Mouse (Mus musculus): ENCODE results near the gene Lmtk2. TPM values are rescaled to one million over a fixed set of nuclear protein-coding genes. Genes with fewer than 3 reads are reported as not detected.

Gene Lmtk2
- polyA plus RNA-seq, 1 experiment from 2014 or later: 10.6 TPM

DNA sequence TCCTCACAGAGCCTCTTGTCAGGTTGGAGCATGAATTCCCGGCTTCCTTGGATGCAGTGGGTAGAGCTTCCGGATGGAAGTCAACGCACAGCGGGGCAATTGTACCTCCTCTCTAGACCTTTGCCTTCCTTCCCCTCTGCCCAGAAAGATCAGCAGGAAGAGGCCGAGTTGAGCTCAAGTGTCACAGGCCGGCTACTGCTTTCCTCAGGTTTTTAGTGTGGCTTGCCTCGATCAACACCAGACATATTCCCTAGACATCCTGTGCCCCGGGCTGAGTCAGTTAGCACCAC lies 1.7 kb upstream of the Lmtk2 start:
- Histone ChIP-seq H3K27ac (replicated peaks; ENCODE audit: low read depth, low read length) (no peak overlapping the region), H3K27me3 (ENCODE audit: control insufficient read depth, insufficient read depth, low read length) (no peaks in the 10 kb centered on the region), H3K4me1 (ENCODE audit: control insufficient read depth, insufficient read depth, low read length) (peaks cover 15% of the 10 kb centered on the region), H3K36me3 (ENCODE audit: control insufficient read depth, insufficient read depth, low read length) (no peaks in the 10 kb centered on the region), H3K4me2 (ENCODE audit: low read length) (no peak overlapping the region), H3K9me3 (ENCODE audit: control insufficient read depth, low read length) (no peaks in the 10 kb centered on the region), H3K4me3 (replicated peaks; ENCODE audit: low read depth, low read length) (no peak overlapping the region), H3K9ac (replicated peaks; ENCODE audit: low read length) (no peak overlapping the region)
- DNase-seq (no peak), ATAC-seq (ENCODE audit: low FRiP score, low TSS enrichment) (no peak)
- WGBS: 42% methylated on average over 8 of the region's 8 CpGs

GRCm38 (mm10) chr5:144100948-144101347 lies 712 bp downstream of the Lmtk2 start:
- Histone ChIP-seq H3K27ac (replicated peaks; ENCODE audit: low read depth, low read length) (peak overlapping the region; percentile 95), H3K4me1 (ENCODE audit: control insufficient read depth, insufficient read depth, low read length) (peaks cover 15% of the 10 kb centered on the region), H3K36me3 (ENCODE audit: control insufficient read depth, insufficient read depth, low read length) (no peaks in the 10 kb centered on the region), H3K4me2 (ENCODE audit: low read length) (peak overlapping the region; percentile 68), H3K4me3 (replicated peaks; ENCODE audit: low read depth, low read length) (peak overlapping the region; percentile 98), H3K27me3 (ENCODE audit: control insufficient read depth, insufficient read depth, low read length) (no peaks in the 10 kb centered on the region), H3K9ac (replicated peaks; ENCODE audit: low read length) (peak overlapping the region; percentile 92), H3K9me3 (ENCODE audit: control insufficient read depth, low read length) (no peaks in the 10 kb centered on the region)
- WGBS: 2% methylated on average over 19 of the region's 20 CpGs
- ATAC-seq (ENCODE audit: low FRiP score, low TSS enrichment) (no peak), DNase-seq (peak; percentile 47)

GRCm38 (mm10) chr5:144105070-144105469 lies 4.8 kb downstream of the Lmtk2 start:
- H3K27me3 ChIP-seq (ENCODE audit: control insufficient read depth, insufficient read depth, low read length): no peaks in the 10 kb centered on the region
- no peak for ATAC-seq (ENCODE audit: low FRiP score, low TSS enrichment)
- H3K4me2 ChIP-seq (ENCODE audit: low read length): no peak overlapping the region
- no peaks in the 10 kb centered on the region for H3K36me3 ChIP-seq (ENCODE audit: control insufficient read depth, insufficient read depth, low read length)
- no peaks in the 10 kb centered on the region for H3K9me3 ChIP-seq (ENCODE audit: control insufficient read depth, low read length)
- no peak overlapping the region for H3K9ac ChIP-seq (replicated peaks; ENCODE audit: low read length)
- peaks cover 15% of the 10 kb centered on the region for H3K4me1 ChIP-seq (ENCODE audit: control insufficient read depth, insufficient read depth, low read length)
- no peak overlapping the region for H3K27ac ChIP-seq (replicated peaks; ENCODE audit: low read depth, low read length)
- DNase-seq: no peak
- no peak overlapping the region for H3K4me3 ChIP-seq (replicated peaks; ENCODE audit: low read depth, low read length)
- 79% methylated on average over 9 of the region's 9 CpGs for WGBS

- no peak overlapping the region for H3K9ac ChIP-seq (replicated peaks; ENCODE audit: low read length)
- H3K27me3 ChIP-seq (ENCODE audit: control insufficient read depth, insufficient read depth, low read length): no peaks in the 10 kb centered on the region
- no peak for DNase-seq
- H3K27ac ChIP-seq (replicated peaks; ENCODE audit: low read depth, low read length): no peak overlapping the region
- no peak overlapping the region for H3K4me3 ChIP-seq (replicated peaks; ENCODE audit: low read depth, low read length)
- H3K36me3 ChIP-seq (ENCODE audit: control insufficient read depth, insufficient read depth, low read length): no peaks in the 10 kb centered on the region
- ATAC-seq (ENCODE audit: low FRiP score, low TSS enrichment): no peak
- H3K9me3 ChIP-seq (ENCODE audit: control insufficient read depth, low read length): no peaks in the 10 kb centered on the region
- H3K4me1 ChIP-seq (ENCODE audit: control insufficient read depth, insufficient read depth, low read length): peaks cover 15% of the 10 kb centered on the region
- WGBS: 80% methylated on average over 6 of the region's 6 CpGs
- no peak overlapping the region for H3K4me2 ChIP-seq (ENCODE audit: low read length)
These were observed 5.4 kb downstream of the Lmtk2 start for GRCm38 (mm10) chr5:144105471-144106129.

DNA sequence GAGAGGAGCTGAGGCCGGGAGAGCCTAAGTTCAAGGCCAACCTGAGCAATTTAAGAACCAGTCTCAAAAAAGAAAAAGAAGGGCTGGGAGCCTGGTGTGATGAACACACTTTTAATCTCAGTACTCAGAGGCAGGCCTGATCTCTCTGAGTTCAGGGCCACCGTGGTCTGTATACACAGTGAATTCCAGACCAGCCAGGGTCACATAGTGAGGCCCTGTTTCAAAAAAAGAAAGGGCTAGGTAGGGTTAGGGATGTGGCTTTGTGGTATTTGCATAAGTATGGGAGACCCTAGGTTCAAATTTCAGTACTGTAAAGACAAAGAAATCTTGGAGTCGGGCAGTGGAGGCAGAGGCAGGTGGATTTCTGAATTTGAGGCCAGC lies 5.9 kb downstream of the Lmtk2 start:
- ATAC-seq (ENCODE audit: low FRiP score, low TSS enrichment): no peak
- H3K27me3 ChIP-seq (ENCODE audit: control insufficient read depth, insufficient read depth, low read length): no peaks in the 10 kb centered on the region
- no peak overlapping the region for H3K4me2 ChIP-seq (ENCODE audit: low read length)
- H3K4me3 ChIP-seq (replicated peaks; ENCODE audit: low read depth, low read length): no peak overlapping the region
- H3K9ac ChIP-seq (replicated peaks; ENCODE audit: low read length): no peak overlapping the region
- no peaks in the 10 kb centered on the region for H3K36me3 ChIP-seq (ENCODE audit: control insufficient read depth, insufficient read depth, low read length)
- DNase-seq: no peak
- no peak overlapping the region for H3K27ac ChIP-seq (replicated peaks; ENCODE audit: low read depth, low read length)
- no peaks in the 10 kb centered on the region for H3K9me3 ChIP-seq (ENCODE audit: control insufficient read depth, low read length)
- 91% methylated on average over 3 of the region's 3 CpGs for WGBS
- peaks cover 13% of the 10 kb centered on the region for H3K4me1 ChIP-seq (ENCODE audit: control insufficient read depth, insufficient read depth, low read length)

DNA sequence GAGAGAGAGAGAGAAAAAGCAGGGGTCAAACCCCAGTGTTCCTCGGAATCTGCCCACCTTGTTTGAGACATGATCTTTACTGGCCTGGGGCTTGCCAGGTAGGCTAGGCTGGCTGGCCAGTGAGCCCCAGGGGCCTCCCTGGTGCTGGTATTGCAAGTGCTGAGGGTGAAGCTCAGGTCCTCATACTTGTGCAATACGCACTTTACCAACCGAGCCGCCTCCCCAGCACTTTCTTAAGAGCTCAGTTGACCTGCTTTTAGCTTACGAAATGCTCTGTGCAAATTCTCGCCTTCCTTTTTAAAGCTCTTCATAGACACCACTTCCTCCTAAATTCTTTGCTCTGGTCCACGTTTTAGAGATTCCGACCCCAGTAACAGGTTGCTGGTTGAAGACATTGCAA lies 9.0 kb downstream of the Lmtk2 start:
- Histone ChIP-seq H3K4me1 (ENCODE audit: control insufficient read depth, insufficient read depth, low read length) (peaks cover 8% of the 10 kb centered on the region), H3K36me3 (ENCODE audit: control insufficient read depth, insufficient read depth, low read length) (no peaks in the 10 kb centered on the region), H3K9me3 (ENCODE audit: control insufficient read depth, low read length) (no peaks in the 10 kb centered on the region), H3K27ac (replicated peaks; ENCODE audit: low read depth, low read length) (no peak overlapping the region), H3K27me3 (ENCODE audit: control insufficient read depth, insufficient read depth, low read length) (no peaks in the 10 kb centered on the region), H3K9ac (replicated peaks; ENCODE audit: low read length) (no peak overlapping the region), H3K4me3 (replicated peaks; ENCODE audit: low read depth, low read length) (no peak overlapping the region), H3K4me2 (ENCODE audit: low read length) (no peak overlapping the region)
- ATAC-seq (ENCODE audit: low FRiP score, low TSS enrichment) (no peak), DNase-seq (no peak)
- 92% methylated on average over 8 of the region's 8 CpGs for WGBS

DNA sequence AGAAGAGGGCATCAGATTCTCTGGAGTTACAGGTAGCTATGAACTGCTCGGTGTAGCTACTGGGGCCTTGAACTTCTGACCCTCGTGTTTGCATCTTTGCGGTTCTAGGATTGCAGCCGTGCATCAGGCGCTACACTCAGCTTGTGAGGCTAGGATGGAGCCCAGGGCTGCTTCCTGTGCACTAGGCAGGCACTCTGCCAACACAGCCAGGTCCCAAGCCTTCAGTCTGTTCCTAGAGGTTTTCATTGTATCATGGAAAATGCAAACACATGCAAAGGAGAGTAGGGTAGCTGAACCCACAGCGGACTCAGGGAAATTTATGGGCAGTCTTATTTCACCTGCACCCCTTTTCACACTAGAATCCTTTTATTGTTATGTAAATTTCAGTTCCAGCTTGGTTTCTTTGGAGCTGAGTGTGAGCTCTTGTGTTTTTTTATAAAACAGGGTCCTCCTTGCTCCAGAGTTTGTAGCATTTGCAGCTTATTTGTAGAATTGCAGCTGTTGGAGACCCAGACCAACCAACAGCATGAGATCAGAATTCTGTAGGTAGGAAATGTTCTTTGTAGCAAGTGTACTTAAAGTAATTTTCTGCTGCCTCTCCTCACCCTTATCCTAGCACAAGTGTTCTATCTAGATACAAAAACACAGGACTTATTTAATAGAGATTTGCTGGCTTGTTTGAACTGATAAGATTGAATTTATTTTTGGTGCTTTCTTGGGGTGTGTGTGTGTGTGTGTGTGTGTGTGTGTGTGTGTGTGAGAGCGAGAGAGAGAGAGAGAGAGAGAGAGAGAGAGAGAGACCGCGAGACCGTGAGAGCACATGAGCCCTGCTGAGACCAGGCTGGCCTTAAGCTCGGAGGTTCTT lies 12.6 kb downstream of the Lmtk2 start:
- Histone ChIP-seq H3K4me3 (replicated peaks; ENCODE audit: low read depth, low read length) (no peak overlapping the region), H3K9me3 (ENCODE audit: control insufficient read depth, low read length) (no peaks in the 10 kb centered on the region), H3K9ac (replicated peaks; ENCODE audit: low read length) (no peak overlapping the region), H3K4me2 (ENCODE audit: low read length) (no peak overlapping the region), H3K27ac (replicated peaks; ENCODE audit: low read depth, low read length) (0 out of 2 replicates have a peak overlapping the region, but pooled peaks have one; percentile 20), H3K4me1 (ENCODE audit: control insufficient read depth, insufficient read depth, low read length) (peaks cover 8% of the 10 kb centered on the region), H3K27me3 (ENCODE audit: control insufficient read depth, insufficient read depth, low read length) (no peaks in the 10 kb centered on the region), H3K36me3 (ENCODE audit: control insufficient read depth, insufficient read depth, low read length) (no peaks in the 10 kb centered on the region)
- WGBS: 70% methylated on average over 11 of the region's 11 CpGs
- ATAC-seq (ENCODE audit: low FRiP score, low TSS enrichment): no peak
- DNase-seq: peak; percentile 35

DNA sequence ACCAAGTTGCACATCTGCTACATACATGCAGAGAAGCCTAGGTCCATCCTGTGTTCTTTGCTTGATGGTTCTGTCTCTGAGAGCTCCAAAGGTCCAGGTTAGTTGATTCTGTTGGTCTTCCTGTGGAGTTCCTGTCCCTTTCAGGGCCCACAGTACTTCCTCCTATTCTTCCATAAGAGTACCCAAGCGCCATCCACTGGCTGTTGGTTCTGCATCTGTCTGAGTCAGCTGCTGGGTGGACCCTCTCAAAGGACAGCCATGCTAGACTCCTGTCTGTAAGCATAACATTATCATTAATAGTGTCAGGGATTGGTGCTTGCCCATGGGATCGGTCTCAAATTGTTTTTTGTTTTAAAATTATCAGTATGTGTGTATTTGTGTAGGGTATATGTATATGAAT lies 13.8 kb downstream of the Lmtk2 start:
- 96% methylated on average over 2 of the region's 2 CpGs for WGBS
- no peak for ATAC-seq (ENCODE audit: low FRiP score, low TSS enrichment)
- Histone ChIP-seq H3K9me3 (ENCODE audit: control insufficient read depth, low read length) (no peaks in the 10 kb centered on the region), H3K4me3 (replicated peaks; ENCODE audit: low read depth, low read length) (no peak overlapping the region), H3K36me3 (ENCODE audit: control insufficient read depth, insufficient read depth, low read length) (no peaks in the 10 kb centered on the region), H3K4me1 (ENCODE audit: control insufficient read depth, insufficient read depth, low read length) (peaks cover 8% of the 10 kb centered on the region), H3K27ac (replicated peaks; ENCODE audit: low read depth, low read length) (no peak overlapping the region), H3K9ac (replicated peaks; ENCODE audit: low read length) (no peak overlapping the region), H3K4me2 (ENCODE audit: low read length) (no peak overlapping the region), H3K27me3 (ENCODE audit: control insufficient read depth, insufficient read depth, low read length) (no peaks in the 10 kb centered on the region)
- no peak for DNase-seq

Measured in midbrain, embryonic 14.5 days (tissue).